Mouse (Mus musculus) cerebellum, adult 2 months (tissue): Measurements from ENCODE around the gene Anapc16.

Experiments used
- CTCF ChIP-seq: fragments of 200-500 bp; IDR thresholded peaks from 2 replicates; pipeline ENCODE4 v1.5.1; 2011; ENCODE audit warnings: low read depth, mild to moderate bottlenecking, control low read depth, low read length, moderate library complexity, borderline replicate concordance; ENCODE audit not compliant: insufficient read depth
- POLR2A ChIP-seq: fragments of 200-500 bp; IDR thresholded peaks from 2 replicates; pipeline ENCODE4 v1.6.1; 2011; ENCODE audit warnings: low read length, control low read depth, borderline replicate concordance; ENCODE audit not compliant: insufficient read depth

GRCm38 (mm10) chr10:59963609-59964008 is 39.3 kb downstream of the Anapc16 start:
- TF ChIP-seq CTCF (no peak), POLR2A (no peak)
